Mouse (Mus musculus) cortical plate, adult 2 months (tissue): Measurements from ENCODE around the gene Pgam2.

Experiments used
- CTCF ChIP-seq: fragments of 200-500 bp; IDR thresholded peaks from 2 replicates; pipeline ENCODE4 v1.5.1; 2011; ENCODE audit warnings: mild to moderate bottlenecking, control low read depth, low read length; ENCODE audit not compliant: insufficient read depth; ENCODE audit errors: extremely low read depth
- POLR2A ChIP-seq: fragments of 200-500 bp; IDR thresholded peaks from 2 replicates; pipeline ENCODE4 v1.6.1; 2011; ENCODE audit warnings: mild to moderate bottlenecking, low read length, control low read depth; ENCODE audit not compliant: insufficient read depth; ENCODE audit errors: extremely low read depth

- TF ChIP-seq CTCF, result no peak
- TF ChIP-seq POLR2A, result no peak
These were observed 8.2 kb downstream of the Pgam2 start for GRCm38 (mm10) chr11:5795290-5795689.
